8 mouse cellular contexts compared by ENCODE assay signal in the genomic region with DNA sequence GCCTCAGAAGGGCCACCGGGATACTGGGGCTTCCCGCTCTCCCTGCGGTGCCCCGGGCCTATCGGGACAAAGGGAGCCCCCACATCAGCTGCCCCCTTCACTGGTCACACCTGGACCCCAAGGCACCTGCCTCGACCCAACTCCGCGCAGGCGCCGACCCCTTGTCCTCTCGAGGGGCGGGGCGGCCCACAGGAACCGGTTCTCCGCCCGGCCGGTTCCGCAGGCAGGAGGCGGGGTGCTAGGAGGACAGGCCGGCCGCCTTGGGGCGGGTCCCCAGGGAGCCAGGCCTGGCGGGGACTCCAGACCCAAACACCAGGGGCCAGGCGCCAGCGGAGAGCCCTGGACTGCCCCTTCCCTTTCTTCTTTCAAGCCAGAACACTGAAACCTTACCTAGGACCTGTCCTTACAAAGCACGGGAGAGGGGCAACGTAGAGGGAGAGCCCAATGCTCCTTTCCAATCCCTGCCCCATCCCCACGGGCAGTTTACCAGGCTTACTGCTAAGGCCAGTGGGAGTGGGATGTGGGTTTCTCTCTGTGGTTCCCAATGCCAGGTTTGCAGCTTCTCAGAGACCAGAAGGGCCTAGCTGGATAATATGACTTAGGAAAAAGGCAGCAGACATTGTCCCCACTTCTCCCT. TPM values are rescaled to one million over a fixed set of nuclear protein-coding genes. Genes with fewer than 3 reads are reported as not detected.
DNase-seq lines count a peak whose midpoint lies in the region; ATAC-seq and TF ChIP-seq lines count a peak whose summit lies in the region.

No protein-coding gene starts in this region.

- no peak for TF ChIP-seq EP300 in liver, postnatal 0 days (IDR thresholded peaks at IDR 0.05; ENCODE audit: low read depth)

- peak; percentile 31; the same call in 1 of the 2 replicates for TF ChIP-seq CTCF in intestine, postnatal 0 days (IDR thresholded peaks at IDR 0.05; ENCODE audit: low read depth)
- TF ChIP-seq CTCF in liver, postnatal 0 days (IDR thresholded peaks at IDR 0.05; ENCODE audit: low read depth) = no peak

- no peaks in the 10 kb centered on the region for H3K27me3 ChIP-seq in intestine, postnatal 0 days (replicated peaks; ENCODE audit: control insufficient read depth, insufficient read depth, low read length)
- peaks cover 2% of the 10 kb centered on the region for H3K27me3 ChIP-seq in liver, postnatal 0 days (ENCODE audit: insufficient read depth, low read length)
- no peaks in the 10 kb centered on the region for H3K27me3 ChIP-seq in neural tube, embryonic 11.5 days (ENCODE audit: control insufficient read depth, insufficient read depth, low read length)

- no peaks in the 10 kb centered on the region; the same call in 1 of the 2 replicates for H3K36me3 ChIP-seq in intestine, postnatal 0 days (ENCODE audit: control insufficient read depth, insufficient read depth)
- H3K36me3 ChIP-seq in liver, postnatal 0 days (replicated peaks; ENCODE audit: insufficient read depth, low read length) = no peaks in the 10 kb centered on the region
- no peaks in the 10 kb centered on the region for H3K36me3 ChIP-seq in neural tube, embryonic 11.5 days (ENCODE audit: control insufficient read depth, insufficient read depth, low read length)

- peak; percentile 81 for DNase-seq in Muller cell, postnatal 12 days (ENCODE audit: inconsistent ontology term)
- DNase-seq in heart, adult 18-20 months = peak; percentile 86 to 92
- DNase-seq in liver, postnatal 0 days = peak; percentile 79
- no peak for DNase-seq in neural tube, embryonic 11.5 days (ENCODE audit: low spot score)
- DNase-seq in testis, postnatal 14 days (ENCODE audit: low spot score) = peak; percentile 69
- DNase-seq in T-cell, adult 2 months (ENCODE audit: low spot score) = no peak

- ATAC-seq in intestine, postnatal 0 days = peak; percentile 61
- peak; percentile 77 for ATAC-seq in liver, postnatal 0 days
- ATAC-seq in neural tube, embryonic 11.5 days (ENCODE audit: insufficient read depth, low FRiP score, low TSS enrichment) = 0 out of 2 replicates have a peak, but pooled peaks have one; percentile 14

- no peaks in the 10 kb centered on the region for H3K9me3 ChIP-seq in intestine, postnatal 0 days (ENCODE audit: control insufficient read depth)
- no peaks in the 10 kb centered on the region for H3K9me3 ChIP-seq in liver, postnatal 0 days (ENCODE audit: low read length)
- no peaks in the 10 kb centered on the region for H3K9me3 ChIP-seq in neural tube, embryonic 11.5 days (ENCODE audit: control insufficient read depth, low read length)

- peaks cover 46% of the 10 kb centered on the region for H3K4me1 ChIP-seq in brown adipose tissue, adult 24 weeks (ENCODE audit: control insufficient read depth, insufficient read depth, insufficient read length, low read length)
- peaks cover 38% of the 10 kb centered on the region for H3K4me1 ChIP-seq in intestine, postnatal 0 days (replicated peaks; ENCODE audit: control insufficient read depth, insufficient read depth, low read length)
- H3K4me1 ChIP-seq in liver, postnatal 0 days (ENCODE audit: insufficient read depth) = peaks cover 24% of the 10 kb centered on the region
- peaks cover 32% of the 10 kb centered on the region for H3K4me1 ChIP-seq in neural tube, embryonic 11.5 days (ENCODE audit: control insufficient read depth, insufficient read depth, low read length)

- peak overlapping the region; percentile 56 for H3K9ac ChIP-seq in intestine, postnatal 0 days (ENCODE audit: low read depth, low read length)
- peak overlapping the region; percentile 74 for H3K9ac ChIP-seq in liver, postnatal 0 days (replicated peaks)
- H3K9ac ChIP-seq in neural tube, embryonic 11.5 days (ENCODE audit: low read length) = peak overlapping the region; percentile 53

- peak overlapping the region; percentile 77 for H3K4me2 ChIP-seq in intestine, postnatal 0 days (replicated peaks; ENCODE audit: low read depth)
- peak overlapping the region; percentile 78 for H3K4me2 ChIP-seq in liver, postnatal 0 days (ENCODE audit: low read depth, low read length)
- peak overlapping the region; percentile 36 for H3K4me2 ChIP-seq in neural tube, embryonic 11.5 days (ENCODE audit: low read depth)

- H3K27ac ChIP-seq in brown adipose tissue, adult 24 weeks (replicated peaks; ENCODE audit: low read depth, low read length) = peak overlapping the region; percentile 88
- peak overlapping the region; percentile 52 for H3K27ac ChIP-seq in intestine, postnatal 0 days (ENCODE audit: low read depth, low read length)
- peak overlapping the region; percentile 66 for H3K27ac ChIP-seq in liver, postnatal 0 days (ENCODE audit: low read depth)
- no peak overlapping the region for H3K27ac ChIP-seq in neural tube, embryonic 11.5 days (ENCODE audit: low read depth, low read length)

- 6% methylated on average over 28 of the region's 28 CpGs for WGBS in intestine, postnatal 0 days
- 3% methylated on average over 28 of the region's 28 CpGs for WGBS in liver, postnatal 0 days (ENCODE audit: insufficient replicate concordance)
- 16% methylated on average over 28 of the region's 28 CpGs for WGBS in neural tube, embryonic 11.5 days

- peak overlapping the region; percentile 79 for H3K4me3 ChIP-seq in brown adipose tissue, adult 24 weeks (ENCODE audit: insufficient read depth, low read depth, low read length)
- peak overlapping the region; percentile 51 for H3K4me3 ChIP-seq in intestine, postnatal 0 days (ENCODE audit: low read depth, low read length)
- peak overlapping the region; percentile 58 for H3K4me3 ChIP-seq in liver, postnatal 0 days (ENCODE audit: low read depth, low read length)
- H3K4me3 ChIP-seq in neural tube, embryonic 11.5 days (ENCODE audit: low read depth, low read length) = peak overlapping the region; percentile 15

RNA-seq across cellular contexts. Expression of a gene that starts 5.9 kb away (rescaled TPM):
- 5.5 and 6.6 TPM in 2 replicates for polyA plus RNA-seq in brown adipose tissue, adult 24 weeks (2012; ENCODE audit: insufficient read depth, insufficient read length, missing spikeins)
- total RNA-seq in heart, adult 18-20 months (2021) = 10 to 100 TPM in 1 of 2 experiments, 1 to 10 TPM in 1; 9.8 to 10.8 TPM
- polyA plus RNA-seq in intestine, postnatal 0 days (2015; fragmentation: Nextera tagmentation; extraction: Ambion mirVana) = 12.3 and 12.6 TPM in 2 replicates
- 1.3 and 1.9 TPM in 2 replicates for polyA plus RNA-seq in liver, postnatal 0 days (2015; fragmentation: Nextera tagmentation; extraction: Ambion mirVana)
- 10.2 and 12.3 TPM in 2 replicates for polyA plus RNA-seq in neural tube, embryonic 11.5 days (2014; fragmentation: Nextera tagmentation; extraction: Ambion mirVana)

RNA-seq across cellular contexts. Expression of a gene that starts 54.9 kb away (rescaled TPM):
- polyA plus RNA-seq in brown adipose tissue, adult 24 weeks (2012; ENCODE audit: insufficient read depth, insufficient read length, missing spikeins) = not detected in 2 replicates
- total RNA-seq in heart, adult 18-20 months (2021) = under 1 TPM; 0.21 to 0.52 TPM
- 6.0 and 6.2 TPM in 2 replicates for polyA plus RNA-seq in intestine, postnatal 0 days (2015; fragmentation: Nextera tagmentation; extraction: Ambion mirVana)
- 39.5 and 39.6 TPM in 2 replicates for polyA plus RNA-seq in liver, postnatal 0 days (2015; fragmentation: Nextera tagmentation; extraction: Ambion mirVana)
- 1.9 and 3.0 TPM in 2 replicates for polyA plus RNA-seq in neural tube, embryonic 11.5 days (2014; fragmentation: Nextera tagmentation; extraction: Ambion mirVana)

Comparison
In these comparisons a context has a peak if more than half of its experiments do, and no peak if none do; other contexts are left out.
1. DNase-seq: peak in Muller cell, postnatal 12 days (single experiment), heart, adult 18-20 months (2 of 2), liver, postnatal 0 days (single experiment) and testis, postnatal 14 days (single experiment); none in neural tube, embryonic 11.5 days (single experiment) and T-cell, adult 2 months (single experiment).
2. H3K4me3 ChIP-seq: peak in every context shown above with its lines; median percentile 79 in brown adipose tissue, adult 24 weeks; 58 in liver, postnatal 0 days; 51 in intestine, postnatal 0 days; 15 in neural tube, embryonic 11.5 days.
3. ATAC-seq: peak in every context shown above with its lines; median percentile 77 in liver, postnatal 0 days; 61 in intestine, postnatal 0 days; 14 in neural tube, embryonic 11.5 days.
4. Peak in every context shown above with its lines, with median percentiles within 50 percentile points of each other: H3K4me2 ChIP-seq and H3K9ac ChIP-seq.